Mouse (Mus musculus) layer of hippocampus, postnatal 14 days (tissue): ENCODE data around the gene Mnat1. TPM values are rescaled to one million over a fixed set of nuclear protein-coding genes. Genes with fewer than 3 reads are reported as not detected.
"Not testable (repeated sequence)": the region's sequence is repeated elsewhere in the genome, so short reads cannot be mapped to it uniquely, and the experiment has no call there.

ENCODE experiments used
- DNase-seq, 2 experiments: peaks; one replicate each; pipeline ENCODE4 v3.0.0; 2021 to 2022; ENCODE audit warnings: low spot score in 2 of 2, mixed read lengths in 1 of 2
- long read RNA-seq, 2 experiments: library from polyadenylated mRNA; stranded (forward); transcript quantifications; one replicate each; pipeline ENCODE4 v2.0.0; 2021
- total RNA-seq, 2 experiments: library from RNA; stranded (reverse); gene quantifications; 2 replicates each; pipeline ENCODE4 v1.2.3; 2021

Mnat1 gene
- 10 to 100 TPM; 18.4 to 20.7 TPM for total RNA-seq
- long read RNA-seq, experiment 1, transcript Mnat1-201 (8 exons, 2,505 nt) = major isoform, 6 of 8 reads
- long read RNA-seq, experiment 1, partial matches to known transcripts = 1 of 8 reads
- long read RNA-seq, experiment 1, other reads (novel, unspliced or antisense) = 1 of 8 reads
- long read RNA-seq, experiment 2, transcript Mnat1-201 (8 exons, 2,505 nt) = major isoform, 13 of 19 reads
- long read RNA-seq, experiment 2, partial matches to known transcripts = 4 of 19 reads
- long read RNA-seq, experiment 2, other reads (novel, unspliced or antisense) = 2 of 19 reads

DNA sequence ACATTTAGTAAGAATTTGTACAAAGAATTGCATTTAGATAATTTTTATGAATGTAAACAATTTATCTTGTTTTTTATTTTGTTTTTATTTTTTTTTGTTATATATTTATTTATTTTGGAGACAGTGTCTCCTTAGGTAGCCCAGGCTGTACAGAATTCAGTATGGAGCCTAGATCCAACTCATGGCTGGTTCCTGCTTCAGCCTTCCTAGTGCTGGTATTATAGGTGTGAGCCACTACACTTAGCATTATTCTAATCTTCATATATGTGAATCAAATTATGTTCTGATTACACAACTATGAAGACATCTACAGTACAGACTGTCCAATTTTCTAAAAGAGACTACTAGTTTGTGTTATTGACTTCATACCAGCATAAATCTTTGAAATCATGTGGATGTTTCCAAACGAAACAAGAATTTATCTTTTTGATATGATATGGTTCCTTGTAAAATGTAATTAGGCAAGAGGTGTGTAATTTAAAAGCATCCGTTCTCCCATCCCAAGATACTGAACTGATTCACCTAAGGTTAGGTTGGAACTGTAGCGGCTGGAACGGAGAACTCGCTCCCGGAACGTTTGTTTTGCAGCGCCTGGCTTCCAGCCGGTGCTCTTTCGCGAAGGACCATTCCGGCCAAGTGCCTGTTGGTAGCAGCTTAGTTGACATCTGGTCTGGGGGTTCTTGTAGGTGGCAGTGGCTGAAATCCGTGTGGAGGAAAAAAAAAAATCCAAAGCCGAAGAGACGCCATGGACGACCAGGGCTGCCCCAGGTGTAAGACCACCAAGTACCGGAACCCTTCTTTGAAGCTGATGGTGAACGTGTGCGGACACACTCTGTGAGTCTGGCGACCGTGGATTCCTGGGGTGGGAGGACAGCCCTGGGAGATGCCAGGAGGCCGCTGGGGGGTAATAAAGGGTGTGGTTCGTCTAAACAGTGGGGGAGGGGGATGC, at the start of gene Mnat1:
Gene Mnat1, plus strand, starts transcription at position 625 of the 949 bp plus-strand sequence.
- DNase-seq = peak; percentile 79 to 82

DNA sequence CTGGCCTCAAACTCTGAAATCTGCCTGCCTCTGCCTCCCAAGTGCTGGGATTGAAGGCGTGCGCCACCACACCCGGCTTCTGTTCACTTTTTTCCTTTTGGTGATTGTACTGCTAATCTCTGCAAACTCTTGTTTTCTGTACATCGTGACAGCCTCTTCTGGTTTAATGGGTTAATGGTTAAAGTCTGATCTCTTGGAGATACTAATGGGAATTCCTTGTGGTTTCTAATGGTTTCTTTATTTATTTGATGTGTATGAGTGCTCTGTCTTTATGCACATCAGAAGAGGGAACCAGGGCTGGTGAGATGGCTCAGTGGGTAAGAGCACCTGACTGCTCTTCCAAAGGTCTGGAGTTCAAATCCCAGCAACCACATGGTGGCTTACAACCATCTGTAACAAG, 41.7 kb upstream of the Mnat1 start:
- not testable (repeated sequence) for DNase-seq

- DNase-seq = no peak
These were observed 39.7 kb upstream of the Mnat1 start for GRCm38 (mm10) chr12:73083773-73084172.

DNA sequence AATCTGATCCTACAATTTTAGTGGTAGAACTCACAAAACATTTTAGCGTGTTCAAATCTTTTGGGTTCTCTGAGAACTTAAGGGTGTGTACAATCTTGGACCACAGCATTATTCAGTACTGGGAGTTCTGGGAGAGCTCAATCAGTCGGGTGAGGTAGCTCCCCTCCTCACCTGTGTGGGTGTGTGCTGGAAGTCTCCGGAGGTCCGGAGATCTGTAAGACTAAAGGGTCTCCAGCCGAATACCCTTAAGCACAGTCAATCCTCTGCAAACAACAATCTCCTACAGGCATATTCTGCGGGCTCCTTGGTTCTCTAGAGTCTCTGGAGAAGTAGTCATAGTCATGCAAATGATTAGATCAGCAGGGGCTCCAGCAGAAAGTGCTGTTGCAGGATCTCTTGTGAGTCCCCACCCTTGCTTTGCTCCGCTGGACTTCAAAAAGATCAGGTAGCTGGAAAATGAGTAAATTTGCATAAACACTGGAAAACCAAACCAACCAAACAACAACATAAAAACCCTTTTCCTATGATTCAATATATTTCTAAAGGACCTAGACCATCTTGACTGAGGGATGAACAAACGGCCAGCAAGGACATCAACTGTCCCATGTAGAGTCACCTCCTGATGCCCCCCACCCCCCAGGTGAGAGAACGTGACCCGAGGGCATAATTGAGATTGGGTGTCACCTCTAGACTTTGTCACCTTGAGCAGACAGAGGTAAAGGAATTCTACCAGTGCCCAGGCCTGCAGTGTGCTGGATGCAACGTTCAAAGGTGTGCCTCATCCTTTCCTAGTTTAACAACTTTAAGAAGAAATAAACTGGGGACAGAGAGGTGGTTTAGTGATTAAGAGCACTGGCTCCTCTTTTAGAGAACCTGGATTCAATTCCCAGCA, 37.5 kb upstream of the Mnat1 start:
- no peak for DNase-seq

GRCm38 (mm10) chr12:73087086-73087485, 36.4 kb upstream of the Mnat1 start:
- no peak for DNase-seq

DNA sequence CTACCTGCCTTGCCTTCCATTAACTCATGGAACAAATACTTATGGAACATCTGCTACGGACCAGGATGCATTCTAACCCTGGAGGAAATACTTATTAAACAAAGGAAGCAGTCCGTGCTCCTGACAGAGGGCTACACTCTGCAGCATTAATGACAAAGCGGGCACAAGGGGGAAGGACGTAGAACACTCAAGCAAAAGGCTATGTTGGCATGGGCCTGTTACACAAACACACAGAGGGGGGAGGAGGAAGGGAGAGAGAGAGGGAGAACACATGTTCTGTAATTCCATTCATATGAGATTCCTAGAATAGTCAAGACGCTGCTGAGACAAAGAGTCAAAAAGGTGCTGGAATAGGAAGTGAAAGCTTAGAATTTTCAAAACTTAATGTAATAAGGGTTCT, 35.0 kb upstream of the Mnat1 start:
- no peak for DNase-seq

DNA sequence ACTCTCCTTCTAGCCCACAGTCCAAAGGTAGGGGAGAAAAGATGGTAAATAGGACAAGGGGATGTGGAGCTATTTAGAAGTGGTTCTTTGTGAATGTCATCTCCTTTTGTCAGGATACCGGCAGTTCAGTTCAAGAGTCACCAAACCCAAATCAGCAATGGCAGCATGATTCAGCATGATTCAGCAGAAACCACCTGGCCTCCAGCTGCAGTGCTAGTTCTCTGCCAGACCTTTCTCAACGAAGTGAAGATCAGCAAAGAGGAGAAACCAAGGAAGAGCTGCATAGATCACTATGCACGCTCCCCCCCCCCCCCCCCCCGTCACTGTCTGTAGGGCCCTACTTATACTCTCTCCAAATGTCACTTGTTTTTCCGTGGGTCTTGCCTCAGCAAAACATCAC, 34.6 kb upstream of the Mnat1 start:
- DNase-seq = no peak

DNA sequence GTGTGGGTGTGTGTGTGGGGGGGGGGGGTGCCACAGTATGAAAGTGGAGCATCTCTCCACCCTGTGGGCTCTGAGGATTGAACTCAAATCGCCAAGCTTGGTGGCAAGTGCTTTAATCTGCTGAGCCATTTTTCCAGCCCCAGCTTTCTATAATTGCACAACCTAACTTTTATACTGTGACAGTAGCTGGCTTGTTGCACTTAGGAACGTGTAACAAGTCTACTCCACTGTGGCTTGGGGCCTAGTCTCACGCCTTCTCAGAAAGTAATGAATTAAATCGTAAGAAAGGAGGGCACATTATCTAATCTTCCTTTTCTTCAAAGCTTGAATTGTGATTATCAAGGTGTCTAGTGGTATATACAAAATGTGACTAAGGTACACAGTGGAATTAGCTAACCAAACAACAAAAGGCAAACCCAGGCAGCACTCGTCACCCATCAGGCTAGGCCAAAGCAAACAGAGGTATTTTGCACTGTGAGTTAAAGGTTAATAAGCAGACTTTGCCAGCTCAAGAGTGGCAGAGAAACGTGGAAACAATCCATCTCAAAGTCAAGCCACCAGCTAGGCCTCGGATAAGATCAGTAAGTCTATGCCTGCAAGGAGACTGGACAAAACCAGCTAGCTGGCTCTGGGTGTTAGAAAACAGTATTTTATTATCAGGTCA, 32.7 kb upstream of the Mnat1 start:
- DNase-seq = no peak

DNA sequence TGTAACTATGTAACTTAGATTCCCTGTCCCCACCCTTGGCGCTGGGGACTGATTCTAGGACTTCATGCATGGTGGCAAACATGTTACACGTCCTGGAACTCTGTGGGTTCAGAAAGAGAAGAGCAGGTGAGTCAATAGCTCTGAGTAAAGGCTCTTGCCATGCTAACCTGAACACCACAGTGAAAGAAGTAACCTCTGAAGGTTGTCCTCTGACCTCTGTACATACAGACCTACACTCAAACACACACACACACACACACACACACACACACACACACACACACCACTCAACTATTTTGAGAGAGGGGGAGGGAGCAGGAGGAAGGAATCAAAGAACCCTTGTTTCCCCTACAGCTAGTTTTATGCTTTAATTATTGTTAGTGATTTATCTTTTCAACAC, 29.3 kb upstream of the Mnat1 start:
- DNase-seq = no peak

DNA sequence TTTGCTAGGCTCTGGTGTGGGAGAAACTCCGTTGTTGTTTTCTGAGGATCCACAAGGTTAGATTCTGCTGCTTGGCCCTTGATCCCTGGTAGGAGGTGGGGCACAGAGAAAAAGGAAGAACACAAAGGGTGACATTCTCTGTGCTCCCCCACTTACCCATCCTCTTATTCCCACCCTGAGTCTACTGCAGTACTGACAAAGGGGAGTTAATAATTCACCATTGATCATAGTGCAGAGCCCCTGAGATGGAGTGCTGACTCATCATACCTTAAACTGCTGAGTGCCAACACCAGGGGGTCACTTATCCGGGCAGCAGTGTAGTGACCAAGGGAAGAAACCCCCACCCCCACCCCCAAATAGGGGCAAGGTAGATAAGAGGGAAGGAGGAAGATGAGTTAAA, 28.9 kb upstream of the Mnat1 start:
- no peak for DNase-seq

DNA sequence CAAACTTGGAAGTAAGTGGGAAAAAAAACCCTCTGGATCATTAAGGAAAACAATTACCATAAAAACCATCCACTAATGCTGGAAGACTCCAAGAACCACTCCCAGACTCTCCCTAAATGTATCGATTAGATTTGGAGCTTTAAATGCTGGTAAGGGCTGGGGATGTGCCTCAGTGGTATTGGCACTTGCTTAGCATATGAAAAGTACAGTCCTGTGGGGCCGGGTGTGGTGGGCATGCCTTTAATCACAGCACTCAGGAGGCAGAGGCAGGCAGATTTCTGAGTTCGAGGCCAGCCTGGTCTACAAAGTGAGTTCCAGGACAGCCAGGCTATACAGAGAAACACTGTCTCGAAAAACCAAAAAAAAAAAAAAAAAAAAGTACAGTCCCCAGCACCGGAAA, 27.3 kb upstream of the Mnat1 start:
- not testable (repeated sequence) for DNase-seq

GRCm38 (mm10) chr12:73098593-73098992, 24.9 kb upstream of the Mnat1 start:
- no peak for DNase-seq

DNA sequence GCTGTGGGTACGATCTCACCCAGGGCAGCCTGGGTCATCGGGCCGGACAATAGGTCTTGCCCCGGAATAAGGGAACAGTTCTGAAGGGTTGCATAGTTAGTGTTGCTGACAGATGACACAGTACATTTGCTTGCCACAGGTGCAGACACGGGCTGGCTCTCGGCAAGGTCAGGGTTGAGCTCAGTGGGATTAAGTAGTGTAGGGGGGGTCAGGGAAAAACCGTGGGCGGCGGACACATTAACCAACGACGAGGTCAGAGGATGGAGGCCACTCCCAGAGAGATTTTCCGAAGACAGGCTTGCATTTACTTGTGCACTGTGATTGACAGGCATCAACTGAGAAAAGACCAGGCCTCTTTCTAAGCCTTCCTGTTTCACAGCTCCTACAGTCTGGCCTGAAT, 19.8 kb upstream of the Mnat1 start:
- no peak for DNase-seq

DNA sequence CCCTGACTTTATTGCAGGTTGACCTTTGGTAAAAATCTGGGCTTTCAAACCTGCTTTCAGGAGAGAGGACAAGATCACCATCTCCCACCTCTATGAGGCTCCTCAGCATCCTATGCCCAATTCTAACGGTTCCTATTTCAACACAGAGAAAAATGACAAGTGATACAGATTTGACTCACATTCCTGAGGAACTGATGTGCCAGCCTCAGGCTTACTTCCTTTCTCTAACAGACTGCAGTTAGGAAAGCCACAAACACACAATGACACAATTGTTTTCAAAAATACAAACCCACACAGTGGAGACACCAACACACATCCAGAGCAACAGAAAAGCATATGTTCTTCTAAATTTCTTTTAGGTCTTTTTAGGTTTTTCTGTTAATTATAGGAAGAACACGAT, 15.7 kb upstream of the Mnat1 start:
- no peak for DNase-seq

GRCm38 (mm10) chr12:73110431-73111111, 12.9 kb upstream of the Mnat1 start:
- DNase-seq = no peak

- DNase-seq = no peak
These were observed 11.8 kb upstream of the Mnat1 start for GRCm38 (mm10) chr12:73111561-73112325.

DNA sequence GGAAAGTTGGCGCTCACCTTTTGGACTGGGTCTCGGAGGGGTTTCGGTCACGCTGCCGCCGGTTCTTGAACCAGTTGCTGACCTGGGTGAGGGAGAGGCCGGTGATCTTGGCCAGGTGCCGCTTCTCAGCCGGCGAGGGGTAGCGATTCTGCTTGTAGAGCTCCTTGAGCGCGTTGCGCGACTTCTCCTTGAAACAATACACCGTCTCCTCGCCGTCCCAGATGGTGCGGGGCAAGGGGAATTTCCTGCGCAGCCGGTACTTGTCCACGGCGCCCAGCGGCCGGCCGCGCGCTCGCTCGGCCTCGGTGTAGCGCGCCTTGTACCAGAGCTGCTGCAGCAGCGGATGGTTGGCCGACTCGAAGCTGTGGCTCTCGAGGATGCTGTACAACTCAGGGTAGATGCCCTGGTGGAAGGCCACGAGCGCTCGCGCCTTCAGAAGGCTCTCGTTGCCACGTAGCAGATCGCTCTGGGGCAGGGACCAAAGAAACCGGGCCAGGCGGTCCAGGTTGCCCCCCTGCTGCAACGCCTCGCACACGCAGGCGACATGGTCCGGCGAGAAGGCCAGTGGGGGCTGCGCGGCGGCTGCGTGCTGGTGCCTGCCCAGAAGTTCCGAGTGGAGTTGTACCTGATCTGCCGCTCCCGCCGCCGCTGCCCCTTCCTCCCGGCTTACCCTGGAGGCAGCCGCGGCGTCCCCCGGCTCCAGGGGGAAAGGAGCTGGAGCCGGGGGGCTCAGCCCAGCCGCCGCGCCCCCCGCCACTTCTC, 11.0 kb upstream of the Mnat1 start:
- DNase-seq = peak; percentile 14

DNA sequence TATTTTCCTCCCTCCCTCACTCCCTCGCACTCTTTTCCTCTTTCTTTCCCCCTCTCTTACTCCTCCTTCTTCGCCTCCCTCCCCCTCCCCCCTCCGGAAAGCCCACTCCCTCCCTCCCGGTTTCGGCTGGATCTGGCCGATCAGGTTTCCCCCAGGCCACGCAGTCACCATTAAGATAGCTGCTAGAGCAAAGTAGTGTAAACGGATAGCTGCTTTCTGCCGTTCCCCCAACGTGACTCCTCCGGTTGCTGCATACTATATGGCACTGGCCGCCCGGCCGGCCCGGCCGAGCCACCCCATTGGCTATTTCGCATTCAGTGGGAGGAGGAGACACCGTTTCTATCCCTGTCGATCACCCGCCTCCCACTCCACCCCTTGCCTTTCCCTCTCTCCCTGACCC, 10.3 kb upstream of the Mnat1 start, which contains the start of gene Six4:
Gene Six4, minus strand, starts transcription at position 261 of the 400 bp plus-strand sequence.
- peak; percentile 9 to 10 for DNase-seq

- DNase-seq = no peak
These were observed 1.7 kb downstream of the Mnat1 start for GRCm38 (mm10) chr12:73125250-73125649.
